Mouse (Mus musculus) mouse trophoblast stem cell (cell line): ENCODE measurements around the gene Angptl6.

Experiments used
- in situ Hi-C, 2 experiments: fragments of 300-500 bp; cut with MseI, MboI; formaldehyde crosslinking; loops; 2 replicates in 1 of 2; 3 replicates in 1 of 2; pipeline ENCODE4 v1.15.1; 2025

Angptl6 gene

GRCm38 (mm10) chr9:20887191-20887590 is 7.7 kb upstream of the Angptl6 start:
- in situ Hi-C loops, result no loop called here

- in situ Hi-C loops, result no loop called here
These were observed 7.0 kb upstream of the Angptl6 start for GRCm38 (mm10) chr9:20886563-20886962.

- in situ Hi-C loops, result no loop called here
These were observed 839 bp downstream of the Angptl6 start for GRCm38 (mm10) chr9:20878710-20879065.

- in situ Hi-C loops, result no loop called here
These were observed 1.4 kb downstream of the Angptl6 start for GRCm38 (mm10) chr9:20878041-20878709.

- in situ Hi-C loops, result no loop called here
These were observed 2.1 kb downstream of the Angptl6 start for GRCm38 (mm10) chr9:20877118-20878040.

- in situ Hi-C loops, result no loop called here
These were observed 3.0 kb downstream of the Angptl6 start for GRCm38 (mm10) chr9:20876318-20877117.

- in situ Hi-C loops, result no loop called here
These were observed 4.3 kb downstream of the Angptl6 start for GRCm38 (mm10) chr9:20875021-20875790.

- in situ Hi-C loops, result no loop called here
These were observed 6.0 kb downstream of the Angptl6 start for GRCm38 (mm10) chr9:20873521-20873920.

GRCm38 (mm10) chr9:20872991-20873390 is 6.5 kb downstream of the Angptl6 start:
- in situ Hi-C loops, result no loop called here

GRCm38 (mm10) chr9:20870211-20871173 is 9.0 kb downstream of the Angptl6 start:
- in situ Hi-C loops, result no loop called here

- in situ Hi-C loops, result no loop called here
These were observed 10.3 kb downstream of the Angptl6 start for GRCm38 (mm10) chr9:20869246-20869645.

GRCm38 (mm10) chr9:20868448-20869001 is 11.0 kb downstream of the Angptl6 start, which contains the start of gene A230050P20Rik:
A230050P20Rik (plus strand) TSS chr9:20868642.
- in situ Hi-C loops, result no loop called here

GRCm38 (mm10) chr9:20866879-20867278 is 12.6 kb downstream of the Angptl6 start:
- in situ Hi-C loops, result no loop called here

- in situ Hi-C loops, result no loop called here
These were observed 17.3 kb downstream of the Angptl6 start for GRCm38 (mm10) chr9:20862225-20862624.

- in situ Hi-C loops, result no loop called here
These were observed 17.7 kb downstream of the Angptl6 start for GRCm38 (mm10) chr9:20861821-20862220.

- in situ Hi-C loops, result no loop called here
These were observed 19.6 kb downstream of the Angptl6 start for GRCm38 (mm10) chr9:20859926-20860325.

- in situ Hi-C loops, result no loop called here
These were observed 22.4 kb downstream of the Angptl6 start for GRCm38 (mm10) chr9:20857131-20857530.

- in situ Hi-C loops, result no loop called here
These were observed 29.3 kb downstream of the Angptl6 start for GRCm38 (mm10) chr9:20850179-20850578.

- in situ Hi-C loops, result no loop called here
These were observed 36.9 kb downstream of the Angptl6 start for GRCm38 (mm10) chr9:20842670-20843069.

GRCm38 (mm10) chr9:20842211-20842610 is 37.3 kb downstream of the Angptl6 start:
- in situ Hi-C loops, result no loop called here
